Mouse (Mus musculus) mesoderm, embryonic 11.5 days (tissue): Measurements from ENCODE around the gene Slc33a1.

Experiments used
- DNase-seq: peaks from one replicate; pipeline ENCODE4 v3.0.0-alpha.2; 2012; ENCODE audit warnings: low read depth, low spot score

Slc33a1 gene

DNA sequence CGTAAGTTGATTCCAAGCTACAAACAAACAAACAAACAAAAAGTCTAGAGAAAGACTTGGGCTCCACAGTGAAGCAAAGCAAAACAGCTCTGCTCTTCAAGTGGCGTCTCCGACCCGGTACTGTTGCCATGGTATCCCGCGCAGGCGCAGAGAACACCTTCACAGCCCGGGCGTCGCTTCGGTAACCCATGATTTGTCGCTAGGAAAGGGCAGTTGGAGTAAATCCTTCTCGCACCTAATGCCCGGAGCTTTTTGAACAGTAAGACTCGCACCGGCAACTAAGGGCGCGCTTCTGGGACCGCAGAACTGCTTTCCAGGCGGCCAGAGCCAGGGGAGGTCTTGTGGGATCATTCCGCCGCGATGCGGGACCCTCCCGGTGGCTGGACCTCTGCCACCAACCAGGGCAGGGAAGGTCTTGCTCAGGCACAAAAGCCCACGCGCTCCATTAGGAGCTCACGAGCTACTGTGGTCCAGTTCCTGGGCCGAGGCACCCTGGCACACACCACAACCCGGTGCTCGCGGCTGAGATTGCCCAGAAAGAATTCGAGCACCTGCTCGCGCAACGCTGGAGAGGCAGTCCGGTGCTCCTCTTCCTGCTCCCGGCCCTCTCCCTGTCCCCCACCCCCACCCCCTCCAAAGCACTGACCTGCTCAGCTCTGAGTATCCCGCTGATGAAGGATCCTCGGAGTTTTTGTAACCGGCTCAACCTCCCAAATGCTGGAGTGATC is 65.8 kb downstream of the Slc33a1 start:
- peak; percentile 91 for DNase-seq

- DNase-seq, result peak; percentile 61
These were observed 67.4 kb downstream of the Slc33a1 start for GRCm38 (mm10) chr3:63897177-63897576.

DNA sequence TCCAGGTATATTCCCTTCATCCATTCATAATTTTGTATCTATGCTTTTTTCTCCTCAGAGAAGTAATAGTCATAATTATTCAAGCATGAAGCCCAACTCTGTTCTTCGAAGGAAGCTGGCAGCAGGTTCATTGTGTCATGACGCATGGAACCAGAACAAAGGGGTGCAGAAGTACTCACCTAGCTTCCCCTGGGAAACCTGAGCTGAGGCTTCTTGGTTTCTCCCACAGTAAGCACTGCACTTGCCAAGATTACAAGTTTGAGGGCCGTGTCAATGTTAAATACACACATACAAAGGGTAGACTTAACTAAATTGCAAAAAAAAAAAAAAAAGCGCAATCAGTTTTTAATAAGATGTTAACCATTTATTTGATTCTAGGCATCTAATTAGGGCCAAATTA is 68.3 kb downstream of the Slc33a1 start:
- DNase-seq, result no peak

- peak; percentile 47 for DNase-seq
These were observed 68.8 kb downstream of the Slc33a1 start for GRCm38 (mm10) chr3:63895786-63896185.

- no peak for DNase-seq
These were observed 70.9 kb downstream of the Slc33a1 start for GRCm38 (mm10) chr3:63893677-63894076.

DNA sequence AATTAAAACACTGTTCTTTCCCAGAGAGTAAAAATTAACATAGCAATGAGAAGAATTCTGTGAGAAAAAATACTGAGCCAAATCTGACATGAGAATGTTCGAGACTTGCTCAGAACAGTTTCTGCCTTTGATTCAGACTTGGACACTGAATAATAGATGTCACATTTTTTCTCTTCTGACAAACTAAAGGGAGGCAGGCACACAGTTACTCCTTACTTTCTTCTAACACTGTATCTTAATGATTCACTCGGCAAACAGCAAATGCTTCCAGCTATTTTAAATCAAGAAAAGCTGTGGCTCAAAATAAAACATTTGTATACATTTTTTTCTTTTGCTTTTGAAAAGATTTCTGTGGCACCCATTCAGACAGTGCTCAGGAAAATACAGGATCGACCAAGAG is 72.4 kb downstream of the Slc33a1 start:
- DNase-seq, result no peak
